Mouse (Mus musculus) heart, embryonic 11.5 days (tissue): ENCODE data around the gene Lss. TPM values are rescaled to one million over a fixed set of nuclear protein-coding genes. Genes with fewer than 3 reads are reported as not detected.

ENCODE experiments used
- ATAC-seq: fragments of 200-750 bp; cut with Nextera tagmentation; replicated peaks from 2 replicates; pipeline ENCODE4 v1.8.0; 2017; ENCODE audit warnings: moderate library complexity; ENCODE audit not compliant: insufficient number of reproducible peaks, low FRiP score, low TSS enrichment
- H3K27ac ChIP-seq: fragments of 300-500 bp; sonication (generic); 2 replicates; pipeline ENCODE4 v1.5.1; 2014; ENCODE audit warnings: mild to moderate bottlenecking, low read depth, low read length
- H3K27me3 ChIP-seq: fragments of 300-500 bp; sonication (generic); 2 replicates; pipeline ENCODE4 v1.6.1; 2014; ENCODE audit warnings: mild to moderate bottlenecking, low read length, mixed read lengths; ENCODE audit not compliant: control insufficient read depth, insufficient read depth
- H3K36me3 ChIP-seq: fragments of 300-500 bp; sonication (generic); 2 replicates; pipeline ENCODE4 v1.6.1; 2014; ENCODE audit warnings: mild to moderate bottlenecking, low read length, moderate library complexity, mixed read lengths; ENCODE audit not compliant: control insufficient read depth, insufficient read depth
- H3K4me1 ChIP-seq: fragments of 300-500 bp; sonication (generic); 2 replicates; pipeline ENCODE4 v1.6.1; 2014; ENCODE audit warnings: low read length; ENCODE audit not compliant: control insufficient read depth, insufficient read depth
- H3K4me2 ChIP-seq: fragments of 300-500 bp; sonication (generic); 2 replicates; pipeline ENCODE4 v1.6.1; 2014; ENCODE audit warnings: mild to moderate bottlenecking, moderate library complexity
- H3K4me3 ChIP-seq: fragments of 300-500 bp; sonication (generic); 2 replicates; pipeline ENCODE4 v1.5.1; 2014; ENCODE audit warnings: low read depth, low read length
- H3K9ac ChIP-seq: fragments of 300-500 bp; sonication (generic); 2 replicates; pipeline ENCODE4 v1.6.1; 2014; ENCODE audit warnings: mild to moderate bottlenecking, low read depth, low read length, moderate library complexity
- H3K9me3 ChIP-seq: fragments of 300-500 bp; sonication (generic); replicated peaks from 2 replicates; pipeline ENCODE4 v1.6.1; 2016; ENCODE audit warnings: low read length; ENCODE audit not compliant: control insufficient read depth
- WGBS: fragments of 180-500 bp; shearing (Covaris S2); extraction: QIAGEN DNeasy Blood & Tissue Kit; methylation state at CpG from one replicate; pipeline ENCODE4 v1.1.7; 2014; ENCODE audit not compliant: insufficient replicate concordance; 5-methylcytosine and 5-hydroxymethylcytosine counted together
- polyA plus RNA-seq: library from polyadenylated mRNA; unstranded; fragments of >200 nt; fragmentation: Nextera tagmentation; extraction: Ambion mirVana; gene quantifications from 2 replicates; pipeline ENCODE4 v1.2.1, GENCODE M21; 2014

Gene Lss
- polyA plus RNA-seq: 14.0 and 15.1 TPM in 2 replicates

GRCm38 (mm10) chr10:76531375-76531774, at the start of gene Lss:
Gene Lss (plus strand): TSS chr10:76531588.
- WGBS: 0% methylated on average over 37 of the region's 37 CpGs
- H3K27ac ChIP-seq: peak within 1 kb of the TSS; percentile 3
- H3K9ac ChIP-seq: peak within 1 kb of the TSS; percentile 70
- H3K4me1 ChIP-seq: peaks cover 8% of the 10 kb centered on the region; the same call in 1 of the 2 replicates
- ATAC-seq: peak; percentile 99
- H3K36me3 ChIP-seq: peaks cover 8% of the 10 kb centered on the region
- H3K27me3 ChIP-seq: no peaks in the 10 kb centered on the region
- H3K4me2 ChIP-seq: peak within 1 kb of the TSS; percentile 72
- no peaks in the 10 kb centered on the region for H3K9me3 ChIP-seq
- H3K4me3 ChIP-seq: peak within 1 kb of the TSS; percentile 59

- ATAC-seq: no peak
- Histone ChIP-seq H3K9me3 (no peaks in the 10 kb centered on the region), H3K27me3 (no peaks in the 10 kb centered on the region), H3K9ac (no peak overlapping the region), H3K4me3 (no peak overlapping the region), H3K27ac (no peak overlapping the region), H3K4me2 (no peak overlapping the region), H3K4me1 (no peaks in the 10 kb centered on the region), H3K36me3 (peaks cover 43% of the 10 kb centered on the region)
- WGBS: 95% methylated on average over 2 of the region's 2 CpGs
Observed at GRCm38 (mm10) chr10:76486302-76486701, 45.1 kb upstream of the Lss start.

- WGBS: 76% methylated on average over 8 of the region's 8 CpGs
- no peak overlapping the region for H3K9ac ChIP-seq
- no peaks in the 10 kb centered on the region for H3K27me3 ChIP-seq
- H3K9me3 ChIP-seq: no peaks in the 10 kb centered on the region
- peaks cover 35% of the 10 kb centered on the region for H3K36me3 ChIP-seq
- no peak overlapping the region for H3K27ac ChIP-seq
- no peak overlapping the region for H3K4me2 ChIP-seq
- H3K4me1 ChIP-seq: no peaks in the 10 kb centered on the region
- no peak for ATAC-seq
- no peak overlapping the region for H3K4me3 ChIP-seq
Observed at GRCm38 (mm10) chr10:76488265-76488664, 43.1 kb upstream of the Lss start.

GRCm38 (mm10) chr10:76489205-76489604, 42.2 kb upstream of the Lss start:
- no peak overlapping the region for H3K4me2 ChIP-seq
- no peaks in the 10 kb centered on the region for H3K4me1 ChIP-seq
- no peaks in the 10 kb centered on the region for H3K9me3 ChIP-seq
- H3K36me3 ChIP-seq: peaks cover 38% of the 10 kb centered on the region
- WGBS: 92% methylated on average over 15 of the region's 15 CpGs
- no peak overlapping the region for H3K4me3 ChIP-seq
- ATAC-seq: no peak
- no peak overlapping the region for H3K27ac ChIP-seq
- H3K9ac ChIP-seq: no peak overlapping the region
- H3K27me3 ChIP-seq: no peaks in the 10 kb centered on the region

- 79% methylated on average over 1 of the region's 1 CpGs for WGBS
- Histone ChIP-seq H3K36me3 (peaks cover 38% of the 10 kb centered on the region), H3K4me3 (no peak overlapping the region), H3K9me3 (no peaks in the 10 kb centered on the region), H3K27me3 (no peaks in the 10 kb centered on the region), H3K4me1 (peaks cover 5% of the 10 kb centered on the region; the same call in 1 of the 2 replicates), H3K27ac (no peak overlapping the region), H3K9ac (no peak overlapping the region), H3K4me2 (no peak overlapping the region)
- ATAC-seq: no peak
Observed at GRCm38 (mm10) chr10:76493527-76493926, 37.9 kb upstream of the Lss start.

GRCm38 (mm10) chr10:76495501-76495900, 35.9 kb upstream of the Lss start:
- H3K4me3 ChIP-seq: no peak overlapping the region
- peaks cover 37% of the 10 kb centered on the region for H3K36me3 ChIP-seq
- no peak overlapping the region for H3K4me2 ChIP-seq
- ATAC-seq: no peak
- no peaks in the 10 kb centered on the region for H3K27me3 ChIP-seq
- 89% methylated on average over 6 of the region's 6 CpGs for WGBS
- H3K9me3 ChIP-seq: no peaks in the 10 kb centered on the region
- 0 out of 2 replicates have a peak overlapping the region, but pooled peaks have one; percentile 10 for H3K27ac ChIP-seq
- peaks cover 5% of the 10 kb centered on the region; the same call in 1 of the 2 replicates for H3K4me1 ChIP-seq
- H3K9ac ChIP-seq: no peak overlapping the region

- Histone ChIP-seq H3K4me3 (no peak overlapping the region), H3K9ac (no peak overlapping the region), H3K27ac (0 out of 2 replicates have a peak overlapping the region, but pooled peaks have one; percentile 3), H3K36me3 (peaks cover 35% of the 10 kb centered on the region), H3K4me1 (peaks cover 5% of the 10 kb centered on the region; the same call in 1 of the 2 replicates), H3K27me3 (no peaks in the 10 kb centered on the region), H3K9me3 (no peaks in the 10 kb centered on the region), H3K4me2 (no peak overlapping the region)
- 58% methylated on average over 7 of the region's 7 CpGs for WGBS
- no peak for ATAC-seq
Observed at GRCm38 (mm10) chr10:76496366-76496765, 35.0 kb upstream of the Lss start.

GRCm38 (mm10) chr10:76497522-76497921, 33.9 kb upstream of the Lss start:
- H3K36me3 ChIP-seq: peaks cover 36% of the 10 kb centered on the region
- WGBS: 90% methylated on average over 4 of the region's 4 CpGs
- H3K4me3 ChIP-seq: no peak overlapping the region
- no peak for ATAC-seq
- no peak overlapping the region for H3K4me2 ChIP-seq
- H3K27ac ChIP-seq: no peak overlapping the region
- no peaks in the 10 kb centered on the region for H3K27me3 ChIP-seq
- no peaks in the 10 kb centered on the region for H3K9me3 ChIP-seq
- H3K4me1 ChIP-seq: peaks cover 5% of the 10 kb centered on the region; the same call in 1 of the 2 replicates
- no peak overlapping the region for H3K9ac ChIP-seq

GRCm38 (mm10) chr10:76504271-76504943, 27.0 kb upstream of the Lss start:
- Histone ChIP-seq H3K9me3 (no peaks in the 10 kb centered on the region), H3K4me3 (no peak overlapping the region), H3K4me2 (no peak overlapping the region), H3K9ac (no peak overlapping the region), H3K27ac (no peak overlapping the region), H3K27me3 (no peaks in the 10 kb centered on the region), H3K36me3 (peaks cover 34% of the 10 kb centered on the region), H3K4me1 (no peaks in the 10 kb centered on the region)
- no peak for ATAC-seq
- 90% methylated on average over 11 of the region's 11 CpGs for WGBS
